Mouse (Mus musculus) forelimb bud, embryonic 11.5 days (tissue): ENCODE results near the gene Cutal.

ENCODE experiments used
- DNase-seq: peaks from one replicate; pipeline ENCODE4 v3.0.0-alpha.2; 2012; ENCODE audit warnings: low read depth, low spot score

Cutal gene

DNA sequence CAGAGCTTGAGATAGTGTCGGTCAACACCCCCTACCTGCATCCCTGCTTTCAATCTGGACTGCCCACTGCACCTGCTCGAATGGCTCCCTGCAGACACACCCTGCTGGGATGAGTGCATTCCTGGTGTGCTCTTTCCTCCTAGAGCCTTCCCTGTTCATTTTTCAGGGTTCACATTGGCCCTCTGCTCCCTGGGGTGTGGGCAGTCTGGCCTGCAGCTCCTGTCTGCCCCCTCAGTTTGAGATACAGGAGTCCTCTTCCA is 40.6 kb downstream of the Cutal start:
- DNase-seq, result no peak

- no peak for DNase-seq
Observed at GRCm38 (mm10) chr2:34915103-34915502, 40.9 kb downstream of the Cutal start.

GRCm38 (mm10) chr2:34920144-34920543 is 45.9 kb downstream of the Cutal start:
- no peak for DNase-seq

GRCm38 (mm10) chr2:34922729-34923128 is 48.5 kb downstream of the Cutal start:
- no peak for DNase-seq

- no peak for DNase-seq
Observed at GRCm38 (mm10) chr2:34927320-34927719, 53.1 kb downstream of the Cutal start.

DNA sequence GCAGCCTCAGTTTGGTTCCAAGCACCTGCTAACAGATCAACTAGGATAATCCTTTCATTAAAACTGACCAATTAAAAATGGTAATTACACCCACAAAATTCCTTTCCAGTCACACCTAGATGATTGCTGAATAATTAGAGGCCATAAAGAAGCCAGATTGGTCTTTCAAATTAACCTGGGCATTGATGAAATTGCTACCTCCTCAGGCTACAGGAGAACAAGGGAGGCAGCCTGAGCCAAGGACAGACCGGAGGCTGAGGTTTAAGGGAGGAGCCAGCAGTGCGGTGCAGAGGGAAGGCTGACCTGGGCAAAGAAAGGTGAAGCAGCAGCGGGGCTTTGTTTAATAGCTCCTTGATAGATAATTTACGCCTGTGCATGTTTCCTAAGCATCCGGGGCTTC is 63.3 kb downstream of the Cutal start:
- DNase-seq, result no peak

DNA sequence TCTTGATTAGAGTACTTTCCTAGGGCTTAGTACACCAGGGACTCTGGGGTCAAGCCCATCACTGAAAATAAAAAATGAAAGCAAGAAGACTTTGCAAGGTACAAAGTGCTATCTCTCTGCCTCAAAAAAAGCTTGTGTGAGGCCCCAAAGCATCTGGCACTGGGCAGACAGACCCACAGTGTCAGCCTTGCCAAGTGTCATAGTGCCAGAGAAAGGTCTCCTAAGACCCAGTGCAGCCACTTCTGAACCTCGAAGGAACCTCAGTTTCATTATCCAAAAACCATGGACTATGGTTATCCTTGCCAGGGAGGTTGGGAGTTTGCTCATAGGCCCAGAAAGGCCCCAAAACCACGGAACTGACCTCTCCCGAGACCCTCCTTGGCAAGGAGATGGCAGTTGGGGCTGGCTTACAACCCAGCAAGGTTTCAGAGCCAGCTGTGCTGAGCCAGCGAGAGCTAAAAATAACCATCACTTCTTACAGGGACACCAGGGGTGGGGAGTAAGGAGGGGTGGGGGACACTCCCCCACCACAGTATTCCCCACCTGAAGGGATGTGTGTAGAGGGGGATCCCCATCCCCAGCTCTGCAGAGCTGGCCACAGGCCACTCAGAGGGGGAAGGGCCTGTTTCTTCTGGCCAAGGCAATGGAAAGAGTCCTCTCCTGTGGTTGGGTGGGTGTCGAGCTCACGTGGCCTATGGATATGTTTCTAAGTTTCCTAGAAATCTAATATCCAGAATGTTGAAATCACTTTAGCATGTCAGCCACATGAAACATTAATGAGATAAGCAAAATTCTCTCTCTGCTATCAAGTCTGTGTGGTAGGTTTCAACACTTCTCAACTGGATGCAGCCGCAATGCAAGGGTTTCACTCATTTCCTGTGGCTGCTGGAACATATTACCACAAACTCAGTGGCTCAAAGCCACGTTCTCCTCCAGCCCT is 64.3 kb downstream of the Cutal start:
- no peak for DNase-seq

DNA sequence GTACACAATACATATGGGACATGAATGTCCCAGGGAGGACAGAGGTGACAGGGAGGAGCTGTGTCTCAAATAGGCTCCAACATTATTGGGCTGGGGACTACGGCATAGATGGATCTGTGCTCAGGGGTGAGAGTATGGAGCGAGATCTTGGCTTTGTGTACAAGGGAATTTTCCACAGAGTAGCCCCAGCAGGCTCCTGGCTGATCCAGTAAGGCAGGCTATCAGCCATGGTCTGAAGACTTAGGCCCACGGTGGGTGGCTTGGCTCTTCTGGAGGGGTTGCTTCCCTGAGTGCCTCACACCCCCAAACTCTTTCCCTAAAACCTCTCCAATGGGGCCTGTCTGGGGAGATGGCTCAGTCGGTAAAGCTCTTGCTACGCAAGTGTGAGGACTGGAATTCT is 66.0 kb downstream of the Cutal start:
- no peak for DNase-seq

DNA sequence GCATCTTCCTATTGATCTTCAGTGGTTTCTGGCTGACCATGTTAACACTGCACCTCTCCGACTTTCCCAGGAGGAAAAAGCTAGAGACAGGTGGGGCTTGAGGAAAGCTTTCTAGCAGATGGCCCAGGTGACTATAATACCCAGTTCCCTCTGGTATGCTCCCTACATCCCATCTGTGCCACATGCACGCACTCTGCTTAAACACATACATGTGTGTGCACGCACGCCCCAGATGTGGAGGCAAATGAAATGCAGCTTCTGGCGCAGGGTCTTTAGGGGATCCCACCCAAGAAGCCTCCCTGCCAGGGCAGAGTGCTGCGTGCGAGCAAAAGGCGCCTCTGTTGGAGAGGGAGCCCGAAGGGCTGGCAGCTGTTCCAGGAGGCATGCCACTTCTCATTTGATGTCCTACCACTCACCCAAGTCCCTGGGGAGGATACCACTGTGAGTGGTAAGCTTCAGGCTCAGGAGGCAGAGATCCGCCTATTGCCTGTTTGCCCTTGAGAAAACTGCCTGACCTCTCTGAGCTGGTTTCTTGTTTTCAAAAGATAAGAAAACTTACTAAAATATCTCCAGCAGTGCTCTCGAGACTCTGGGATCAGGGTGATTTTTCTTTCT is 67.0 kb downstream of the Cutal start:
- peak; percentile 66 for DNase-seq
